Mouse (Mus musculus) midbrain, embryonic 10.5 days (tissue): ENCODE data around the gene Ulk4. TPM values are rescaled to one million over a fixed set of nuclear protein-coding genes. Genes with fewer than 3 reads are reported as not detected.
A peak's percentile ranks its signal among the peaks of the same experiment; 100 is the strongest.

Experiments
- DNase-seq: peaks from one replicate; pipeline ENCODE4 v3.0.0-alpha.2; 2017; ENCODE audit warnings: low spot score
- H3K27ac ChIP-seq: fragments of 300-500 bp; sonication (generic); replicated peaks from 2 replicates; pipeline ENCODE4 v1.5.1; 2016; ENCODE audit warnings: mild to moderate bottlenecking
- H3K27me3 ChIP-seq: fragments of 300-500 bp; sonication (generic); 2 replicates; pipeline ENCODE4 v1.6.1; 2016; ENCODE audit warnings: low read depth, mild to moderate bottlenecking; ENCODE audit not compliant: poor library complexity, severe bottlenecking
- H3K36me3 ChIP-seq: fragments of 300-500 bp; sonication (generic); 2 replicates; pipeline ENCODE4 v1.6.1; 2016; ENCODE audit warnings: mild to moderate bottlenecking, moderate library complexity
- H3K4me1 ChIP-seq: fragments of 300-500 bp; sonication (generic); 2 replicates; pipeline ENCODE4 v1.6.1; 2016
- H3K4me3 ChIP-seq: fragments of 300-500 bp; sonication (generic); 2 replicates; pipeline ENCODE4 v1.5.1; 2016; ENCODE audit warnings: mild to moderate bottlenecking, moderate library complexity
- H3K9me3 ChIP-seq: fragments of 300-500 bp; sonication (generic); replicated peaks from 2 replicates; pipeline ENCODE4 v1.6.1; 2016; ENCODE audit warnings: mild to moderate bottlenecking
- WGBS: fragments of 180-500 bp; shearing (Covaris S2); methylation state at CpG from one replicate; pipeline ENCODE4 v1.1.7; 2016; 5-methylcytosine and 5-hydroxymethylcytosine counted together
- polyA plus RNA-seq: library from polyadenylated mRNA; unstranded; fragments of >200 nt; fragmentation: Nextera tagmentation; extraction: Ambion mirVana; gene quantifications from 2 replicates; pipeline ENCODE4 v1.2.1, GENCODE M21; 2016

Ulk4 gene
- polyA plus RNA-seq, 1 experiment from 2014 or later: 147 TPM

DNA sequence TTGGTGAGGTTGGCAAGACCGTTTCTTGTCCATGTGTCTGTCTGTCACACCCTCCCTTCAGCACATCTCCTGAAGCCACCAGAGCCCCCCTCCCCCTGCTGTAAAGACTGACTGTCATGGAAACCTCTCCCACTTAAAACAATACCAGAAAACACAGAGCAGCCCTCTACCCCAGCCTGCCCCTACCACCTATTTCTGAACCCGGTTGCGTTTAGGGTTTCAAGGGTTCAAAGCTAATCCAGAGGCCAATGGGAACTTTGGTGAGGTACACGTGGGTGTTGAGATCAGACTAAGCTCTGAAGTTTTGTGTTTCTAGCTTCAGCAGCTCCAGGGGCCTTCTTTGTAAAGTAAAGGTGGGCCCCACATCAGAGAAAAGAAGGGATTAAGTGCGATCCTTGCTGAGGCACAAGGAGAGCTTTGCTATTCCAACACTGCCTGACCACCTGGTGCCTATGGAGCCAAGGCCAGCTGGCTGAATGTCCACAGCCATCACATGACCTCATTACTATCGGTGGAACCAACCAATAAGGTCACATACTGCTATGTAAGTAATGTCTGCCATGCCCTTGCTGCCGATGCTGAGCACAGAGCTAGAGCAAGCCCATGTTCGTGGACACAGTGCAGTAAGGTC, 204.8 kb downstream of the Ulk4 start:
- no peaks in the 10 kb centered on the region for H3K27me3 ChIP-seq
- H3K4me1 ChIP-seq: peaks cover 42% of the 10 kb centered on the region
- no peaks in the 10 kb centered on the region for H3K36me3 ChIP-seq
- WGBS: 41% methylated on average over 8 of the region's 8 CpGs
- H3K4me3 ChIP-seq: no peak overlapping the region
- H3K27ac ChIP-seq: no peak overlapping the region
- no peak for DNase-seq
- no peaks in the 10 kb centered on the region for H3K9me3 ChIP-seq

DNA sequence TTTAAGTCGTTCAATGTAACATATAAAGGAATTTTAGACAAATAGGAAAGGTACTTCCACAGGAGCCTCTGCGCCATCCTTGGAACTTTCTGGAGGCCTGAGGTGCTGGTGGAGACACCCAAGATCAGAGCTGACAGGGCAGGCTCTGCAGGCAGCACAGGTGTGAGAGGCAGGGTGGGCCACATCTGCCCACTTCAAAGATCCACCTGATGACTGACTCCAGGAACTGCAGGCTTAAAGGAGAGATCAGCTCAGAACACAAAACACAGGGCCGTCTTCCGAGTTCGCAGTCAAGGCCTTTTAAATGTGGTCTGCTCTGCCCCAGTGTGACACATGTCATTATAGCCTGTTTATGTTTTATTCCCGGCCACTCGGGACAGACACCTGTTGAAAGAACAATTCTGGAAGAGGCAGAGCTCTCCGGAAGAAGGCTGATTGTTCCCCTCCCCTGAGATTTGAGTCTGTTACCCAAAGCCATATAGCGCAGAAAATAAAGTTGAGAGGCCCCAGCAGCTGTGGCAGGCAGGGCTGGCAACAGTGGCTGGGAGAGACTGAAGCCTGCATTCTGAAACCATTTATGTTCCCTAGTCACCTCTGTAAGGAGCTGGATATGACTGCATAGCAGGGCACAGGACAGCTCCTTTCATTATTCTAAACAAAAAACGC, 205.4 kb downstream of the Ulk4 start:
- no peaks in the 10 kb centered on the region for H3K9me3 ChIP-seq
- no peaks in the 10 kb centered on the region for H3K27me3 ChIP-seq
- no peaks in the 10 kb centered on the region for H3K36me3 ChIP-seq
- no peak overlapping the region for H3K4me3 ChIP-seq
- peaks cover 41% of the 10 kb centered on the region for H3K4me1 ChIP-seq
- WGBS: 74% methylated on average over 10 of the region's 10 CpGs
- no peak for DNase-seq
- no peak overlapping the region for H3K27ac ChIP-seq

DNA sequence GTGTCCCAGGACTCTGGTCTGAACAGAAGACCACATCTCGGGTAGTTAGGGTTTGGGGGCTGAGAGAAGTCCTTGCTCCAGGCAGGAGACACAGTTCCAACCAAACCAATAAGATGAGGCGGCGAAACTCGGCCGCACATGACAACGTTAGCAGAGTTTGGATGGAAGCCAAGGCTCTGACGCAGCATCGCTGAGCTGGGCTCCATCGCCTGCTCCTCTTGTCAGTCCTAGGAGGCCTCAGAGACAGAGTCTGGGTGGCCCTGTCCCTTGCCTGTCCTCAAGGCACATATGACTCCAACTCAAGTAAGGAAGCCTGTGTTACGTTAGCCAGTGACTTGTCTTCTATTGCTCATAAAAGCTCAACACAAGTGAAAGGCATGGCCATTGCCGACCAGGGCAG, 205.9 kb downstream of the Ulk4 start:
- 92% methylated on average over 11 of the region's 11 CpGs for WGBS

DNA sequence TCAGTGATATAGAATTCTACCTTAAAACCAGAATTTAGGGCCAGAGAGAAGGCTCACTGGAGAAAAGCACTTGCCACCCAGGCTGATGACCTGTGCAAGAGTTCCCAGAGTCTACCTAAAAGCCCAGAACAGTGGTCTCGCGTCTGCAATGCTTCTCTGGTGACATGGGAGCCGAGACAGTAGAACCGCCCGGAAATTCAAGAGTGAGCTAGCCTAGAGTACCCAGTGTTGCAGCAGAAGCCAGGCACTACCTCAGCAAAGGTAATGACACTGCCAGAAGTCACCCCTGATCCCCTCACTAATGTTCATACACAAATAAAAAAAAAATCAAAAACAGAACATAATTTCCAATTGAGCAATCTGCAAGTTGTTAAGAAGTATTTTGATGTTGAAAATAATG, 208.9 kb downstream of the Ulk4 start:
- H3K36me3 ChIP-seq: no peaks in the 10 kb centered on the region
- no peak overlapping the region for H3K27ac ChIP-seq
- 89% methylated on average over 5 of the region's 5 CpGs for WGBS
- DNase-seq: no peak
- peaks cover 26% of the 10 kb centered on the region for H3K4me1 ChIP-seq
- no peaks in the 10 kb centered on the region for H3K9me3 ChIP-seq
- H3K4me3 ChIP-seq: no peak overlapping the region
- H3K27me3 ChIP-seq: no peaks in the 10 kb centered on the region

More for the DNA sequence above, 205.9 kb downstream of the Ulk4 start:
- Histone ChIP-seq H3K4me1 (peaks cover 36% of the 10 kb centered on the region), H3K36me3 (no peaks in the 10 kb centered on the region), H3K4me3 (no peak overlapping the region), H3K27ac (no peak overlapping the region), H3K27me3 (no peaks in the 10 kb centered on the region), H3K9me3 (no peaks in the 10 kb centered on the region)
- DNase-seq: no peak

DNA sequence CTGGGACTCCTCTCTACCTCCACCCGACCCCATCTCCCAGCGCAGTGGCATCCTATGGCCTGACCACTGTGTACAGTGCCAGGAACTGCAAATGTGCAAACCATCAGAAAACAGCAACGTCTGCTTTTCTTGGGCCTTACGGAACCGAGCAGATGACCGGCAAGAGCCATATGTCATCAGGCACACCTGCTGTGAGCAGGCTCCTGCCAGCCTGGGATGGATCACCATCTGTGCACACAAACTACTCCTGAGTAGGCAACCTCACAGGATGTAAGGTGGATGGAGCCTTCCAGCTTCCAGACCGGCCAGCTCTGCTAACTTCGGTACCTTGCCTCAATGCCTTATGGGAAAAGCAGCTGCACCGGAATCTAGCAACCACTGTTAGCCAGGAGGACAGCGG, 210.0 kb downstream of the Ulk4 start:
- Histone ChIP-seq H3K4me1 (peaks cover 30% of the 10 kb centered on the region), H3K9me3 (no peaks in the 10 kb centered on the region), H3K27ac (peak overlapping the region; percentile 18; the same call in 1 of the 2 replicates), H3K4me3 (no peak overlapping the region), H3K27me3 (no peaks in the 10 kb centered on the region), H3K36me3 (no peaks in the 10 kb centered on the region)
- 85% methylated on average over 10 of the region's 10 CpGs for WGBS
- DNase-seq: no peak

DNA sequence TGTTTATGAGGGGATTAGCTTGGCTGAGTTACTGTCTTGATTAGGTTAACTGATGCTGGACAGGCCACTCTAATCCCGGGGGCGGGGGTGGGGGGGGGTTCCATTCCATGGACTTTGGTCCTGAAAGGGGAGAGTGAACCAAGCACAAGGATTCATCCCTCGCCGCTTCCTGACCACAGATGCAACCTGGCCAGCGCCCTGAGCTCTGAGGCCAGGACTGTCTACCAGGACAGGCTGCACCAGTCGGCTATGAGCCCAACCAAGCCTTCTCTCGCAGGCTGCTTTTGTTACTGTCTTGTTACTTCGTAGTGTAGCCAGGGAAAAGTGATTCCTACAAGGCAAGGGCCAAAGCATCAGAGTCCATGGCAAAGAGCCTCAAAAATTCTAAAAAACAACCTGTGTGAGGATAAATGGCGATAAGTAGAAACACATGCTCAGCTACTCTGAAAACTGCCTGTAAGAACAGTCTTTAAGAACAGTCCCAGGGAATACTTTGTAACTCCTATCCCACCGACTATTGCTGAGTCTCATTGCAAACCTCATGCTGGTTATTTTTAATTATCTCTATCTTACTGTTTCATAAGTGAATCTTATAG, 211.5 kb downstream of the Ulk4 start:
- H3K9me3 ChIP-seq: no peaks in the 10 kb centered on the region
- H3K4me1 ChIP-seq: peaks cover 34% of the 10 kb centered on the region
- no peak overlapping the region for H3K27ac ChIP-seq
- no peak for DNase-seq
- no peak overlapping the region for H3K4me3 ChIP-seq
- WGBS: 74% methylated on average over 10 of the region's 10 CpGs
- no peaks in the 10 kb centered on the region for H3K36me3 ChIP-seq
- no peaks in the 10 kb centered on the region for H3K27me3 ChIP-seq

DNA sequence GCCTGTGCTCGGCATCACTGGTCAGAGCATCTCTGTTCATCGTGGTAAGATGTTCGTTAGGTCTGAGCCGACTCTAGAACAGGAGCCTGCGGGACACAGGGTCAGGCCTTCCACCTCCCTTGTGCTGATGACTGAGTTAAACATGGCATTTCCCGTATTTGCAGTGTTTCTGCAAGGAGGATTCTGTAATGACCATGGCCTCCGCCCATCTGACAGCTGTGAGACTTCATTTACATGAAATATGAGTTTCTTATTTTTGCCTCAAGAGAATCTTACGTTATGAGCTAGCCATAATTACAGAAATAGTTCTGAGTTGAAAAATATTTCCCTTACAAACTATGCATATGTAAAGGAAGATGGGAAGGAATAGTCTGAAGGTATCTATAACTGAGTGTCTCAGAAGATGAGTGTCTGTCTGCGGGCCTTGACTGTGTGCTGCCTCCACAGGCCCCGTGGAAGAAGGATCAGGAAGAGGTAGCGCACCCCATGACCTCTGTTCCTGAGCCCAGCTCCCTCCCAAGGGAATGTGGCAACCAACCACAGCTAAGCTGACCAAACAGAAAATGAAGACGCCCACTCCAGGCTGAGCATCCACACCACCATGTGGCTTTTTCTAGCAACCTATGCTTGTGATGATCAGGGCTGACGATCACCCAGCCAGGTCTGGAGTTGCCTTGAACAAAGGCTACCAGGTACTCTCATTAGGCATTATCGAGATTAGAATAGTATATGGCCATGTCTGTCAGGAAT, 212.2 kb downstream of the Ulk4 start:
- Histone ChIP-seq H3K27ac (no peak overlapping the region), H3K4me3 (no peak overlapping the region), H3K36me3 (no peaks in the 10 kb centered on the region), H3K27me3 (no peaks in the 10 kb centered on the region), H3K4me1 (peaks cover 34% of the 10 kb centered on the region), H3K9me3 (no peaks in the 10 kb centered on the region)
- WGBS: 85% methylated on average over 14 of the region's 14 CpGs
- no peak for DNase-seq

DNA sequence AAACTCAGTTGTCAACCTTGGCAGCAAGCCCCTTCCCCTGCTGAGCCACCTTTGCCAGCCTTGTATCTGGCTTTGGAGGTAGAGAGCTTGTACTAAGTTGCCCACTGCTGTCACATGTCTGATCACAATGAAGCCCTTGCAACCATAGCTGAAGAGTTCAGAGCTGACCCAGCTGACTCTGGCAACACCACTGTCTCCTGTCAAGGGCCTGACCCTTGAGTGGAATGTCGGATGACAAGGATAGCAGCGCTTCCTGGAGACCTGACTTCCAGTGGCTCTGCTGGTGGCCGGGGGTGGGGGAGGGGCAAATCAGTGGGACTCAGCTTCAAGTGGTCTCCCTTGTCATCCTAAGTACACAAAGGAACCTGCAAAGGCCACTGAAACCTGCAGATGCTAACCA, 214.3 kb downstream of the Ulk4 start:
- no peaks in the 10 kb centered on the region for H3K9me3 ChIP-seq
- H3K27me3 ChIP-seq: no peaks in the 10 kb centered on the region
- 59% methylated on average over 3 of the region's 3 CpGs for WGBS
- no peak for DNase-seq
- peaks cover 40% of the 10 kb centered on the region for H3K4me1 ChIP-seq
- H3K4me3 ChIP-seq: no peak overlapping the region
- no peaks in the 10 kb centered on the region for H3K36me3 ChIP-seq
- H3K27ac ChIP-seq: peak overlapping the region; percentile 3

DNA sequence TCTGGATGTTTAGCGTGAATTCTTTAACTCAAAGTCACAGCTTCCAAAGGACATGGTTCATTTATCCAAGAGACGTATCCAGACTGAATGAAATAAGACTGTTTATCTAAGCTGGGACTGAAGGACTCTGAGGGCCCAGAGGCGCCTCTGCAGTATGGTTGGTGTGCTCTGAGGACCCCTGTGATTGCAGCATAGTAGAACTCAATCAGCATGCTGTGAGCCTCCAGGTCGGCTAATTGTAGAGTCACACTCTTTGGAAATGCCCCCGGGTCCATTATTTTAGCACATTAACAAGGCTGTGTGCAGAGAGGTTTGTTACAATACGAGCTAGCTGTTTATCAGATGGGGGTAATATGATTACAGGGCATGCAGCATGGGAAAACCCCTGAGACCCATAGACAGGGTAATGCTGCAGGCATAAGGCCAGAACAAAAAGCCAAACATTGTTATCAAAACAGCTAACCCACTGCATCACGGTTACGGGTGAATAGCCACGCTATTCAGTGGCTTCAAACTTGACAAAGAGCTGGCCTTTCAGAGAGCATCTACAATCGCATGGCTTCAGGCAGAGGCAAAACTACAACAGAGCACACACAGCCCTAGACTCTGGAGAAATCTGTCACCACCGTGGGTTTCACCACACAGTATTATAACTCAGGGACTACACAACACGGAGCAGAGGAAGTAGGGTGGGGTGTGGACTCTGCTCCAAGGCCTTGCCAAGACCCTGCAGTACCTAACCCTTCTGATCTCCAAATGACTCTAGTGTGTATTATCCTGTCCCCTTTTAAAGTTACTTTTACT, 215.0 kb downstream of the Ulk4 start:
- Histone ChIP-seq H3K27me3 (no peaks in the 10 kb centered on the region), H3K36me3 (no peaks in the 10 kb centered on the region), H3K27ac (peak overlapping the region; percentile 3), H3K4me1 (peaks cover 37% of the 10 kb centered on the region), H3K4me3 (no peak overlapping the region), H3K9me3 (no peaks in the 10 kb centered on the region)
- 48% methylated on average over 12 of the region's 12 CpGs for WGBS
- DNase-seq: no peak

DNA sequence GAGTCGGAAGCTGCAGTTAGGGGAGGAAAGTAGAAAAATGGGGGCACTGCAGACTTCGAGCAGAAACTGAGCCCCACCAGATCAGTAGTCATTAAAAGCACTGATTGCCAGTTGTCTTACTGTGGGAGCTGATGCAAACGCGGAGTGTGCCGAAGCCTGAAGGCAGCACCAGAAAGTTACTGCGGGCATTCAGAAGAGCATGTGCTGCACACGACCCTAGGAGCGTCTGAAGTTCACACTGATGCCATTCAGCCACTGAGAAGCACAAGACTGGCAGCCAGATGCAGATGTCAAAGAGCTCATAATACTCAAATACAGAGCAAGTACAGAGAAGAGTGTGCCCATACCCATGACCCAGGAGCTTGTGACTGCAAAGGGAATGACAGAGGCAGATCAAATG, 216.7 kb downstream of the Ulk4 start:
- Histone ChIP-seq H3K36me3 (no peaks in the 10 kb centered on the region), H3K4me3 (no peak overlapping the region), H3K4me1 (peaks cover 34% of the 10 kb centered on the region), H3K27ac (no peak overlapping the region), H3K27me3 (no peaks in the 10 kb centered on the region), H3K9me3 (no peaks in the 10 kb centered on the region)
- 86% methylated on average over 8 of the region's 8 CpGs for WGBS
- no peak for DNase-seq

DNA sequence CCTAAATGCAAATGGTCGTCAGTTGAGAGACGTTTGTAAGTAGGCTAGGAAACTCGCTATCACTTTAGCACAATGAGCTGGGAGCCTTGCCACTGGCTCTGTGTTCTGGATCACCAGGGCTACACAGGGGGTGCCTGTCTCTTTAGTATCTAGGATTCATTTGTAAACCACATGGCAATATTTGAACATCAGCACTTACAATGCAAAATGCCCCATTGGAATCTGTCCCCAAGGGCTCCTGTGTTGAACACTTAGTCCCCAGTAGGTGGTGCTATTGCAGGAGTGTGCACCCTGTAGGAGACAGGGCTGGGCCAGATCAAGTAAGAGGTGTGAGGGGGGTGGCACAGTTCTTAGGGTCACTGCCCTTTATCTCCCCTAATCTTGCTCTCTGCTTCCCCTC, 217.7 kb downstream of the Ulk4 start:
- DNase-seq: no peak
- H3K4me1 ChIP-seq: peaks cover 30% of the 10 kb centered on the region

DNA sequence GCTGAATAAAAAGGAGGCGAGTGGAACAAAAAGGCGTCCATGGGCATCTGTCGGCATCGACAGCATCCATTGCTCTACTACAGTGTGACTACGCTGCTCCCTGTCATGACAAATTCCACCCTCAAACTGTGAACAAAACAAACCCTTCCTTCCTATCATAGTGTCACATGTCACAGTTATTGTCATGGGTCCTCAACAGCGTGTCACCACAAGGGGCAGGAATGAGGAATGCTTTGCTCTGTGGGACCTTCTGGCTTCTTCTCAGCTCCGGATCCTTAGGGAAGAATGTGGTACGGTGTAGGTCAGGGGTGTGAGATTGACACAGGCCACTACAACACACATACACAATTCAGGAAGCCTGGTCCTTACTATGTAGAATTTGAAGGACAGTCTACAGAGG, 218.5 kb downstream of the Ulk4 start:
- 87% methylated on average over 8 of the region's 8 CpGs for WGBS
- no peaks in the 10 kb centered on the region for H3K36me3 ChIP-seq
- H3K4me1 ChIP-seq: peaks cover 30% of the 10 kb centered on the region
- H3K4me3 ChIP-seq: no peak overlapping the region
- no peak overlapping the region for H3K27ac ChIP-seq
- no peaks in the 10 kb centered on the region for H3K27me3 ChIP-seq
- DNase-seq: no peak
- no peaks in the 10 kb centered on the region for H3K9me3 ChIP-seq

More for the DNA sequence above, 217.7 kb downstream of the Ulk4 start:
- 95% methylated on average over 3 of the region's 3 CpGs for WGBS
- no peak overlapping the region for H3K27ac ChIP-seq
- no peak overlapping the region for H3K4me3 ChIP-seq
- H3K27me3 ChIP-seq: no peaks in the 10 kb centered on the region
- H3K9me3 ChIP-seq: no peaks in the 10 kb centered on the region
- no peaks in the 10 kb centered on the region for H3K36me3 ChIP-seq
